Mouse (Mus musculus) liver, embryonic 14.5 days (tissue): ENCODE measurements at regions not wholly inside any gene's neighbourhood (a gene's known extent, or its start where the extent isn't known, plus 50 kb on each side); places are given as distances from the start of the nearest gene placed in this dataset.

Source experiments
- ATAC-seq: fragments of 200-750 bp; cut with Nextera tagmentation; 2 replicates; pipeline ENCODE4 v1.8.0; 2017; ENCODE audit warnings: moderate number of reproducible peaks, mild to moderate bottlenecking, moderate library complexity; ENCODE audit not compliant: insufficient read depth
- DNase-seq, 3 experiments: peaks; one replicate each; pipeline ENCODE4 v3.0.0-alpha.2; 2012 to 2013; ENCODE audit warnings: low read depth in 3 of 3, low spot score in 3 of 3
- H3K27ac ChIP-seq: fragments of 300-500 bp; sonication (generic); 2 replicates; pipeline ENCODE4 v1.5.1; 2014; ENCODE audit warnings: moderate library complexity, mild to moderate bottlenecking, control low read depth, inconsistent platforms
- H3K27me3 ChIP-seq: fragments of 300-500 bp; sonication (generic); 2 replicates; pipeline ENCODE4 v1.6.1; 2014; ENCODE audit warnings: mild to moderate bottlenecking, low read length, moderate library complexity; ENCODE audit not compliant: control insufficient read depth, insufficient read depth
- H3K36me3 ChIP-seq: fragments of 300-500 bp; sonication (generic); replicated peaks from 2 replicates; pipeline ENCODE4 v1.6.1; 2014; ENCODE audit warnings: low read depth; ENCODE audit not compliant: control insufficient read depth, insufficient read depth
- H3K4me1 ChIP-seq, 2 experiments: fragments of 200-500 bp in 1 of 2; fragments of 300-500 bp in 1 of 2; sonication (generic) in 1 of 2; replicated peaks; 2 replicates each; pipeline ENCODE4 v1.6.1; 2012 to 2014; ENCODE audit warnings: antibody characterized with exemption in 1 of 2, inconsistent platforms in 1 of 2, low read length in 1 of 2; ENCODE audit not compliant: control insufficient read depth in 2 of 2, insufficient read depth in 2 of 2
- H3K4me2 ChIP-seq: fragments of 300-500 bp; sonication (generic); 2 replicates; pipeline ENCODE4 v1.6.1; 2014; ENCODE audit warnings: low read depth, mild to moderate bottlenecking, control low read depth, moderate library complexity
- H3K4me3 ChIP-seq, 2 experiments: fragments of 200-500 bp in 1 of 2; fragments of 300-500 bp in 1 of 2; sonication (generic) in 1 of 2; 2 replicates each; pipeline ENCODE4 v1.5.1; 2012 to 2014; ENCODE audit warnings: low read depth in 2 of 2, low read length in 2 of 2, mild to moderate bottlenecking in 2 of 2, control low read depth in 1 of 2, inconsistent platforms in 1 of 2, moderate library complexity in 1 of 2; ENCODE audit not compliant: insufficient read depth in 1 of 2
- H3K9ac ChIP-seq: fragments of 300-500 bp; sonication (generic); replicated peaks from 2 replicates; pipeline ENCODE4 v1.6.1; 2014; ENCODE audit warnings: mild to moderate bottlenecking, control low read depth, moderate library complexity
- H3K9me3 ChIP-seq: fragments of 300-500 bp; sonication (generic); 2 replicates; pipeline ENCODE4 v1.6.1; 2016; ENCODE audit warnings: low read length, mixed read lengths; ENCODE audit not compliant: control insufficient read depth
- CTCF ChIP-seq: IDR thresholded peaks from 2 replicates; pipeline ENCODE4 v1.5.1; 2016; ENCODE audit warnings: antibody characterized with exemption, low read depth, control low read depth
- EP300 ChIP-seq: IDR thresholded peaks from 2 replicates; pipeline ENCODE4 v1.6.1; 2016; ENCODE audit warnings: antibody characterized with exemption, low read depth
- WGBS: fragments of 180-500 bp; shearing (Covaris S2); extraction: QIAGEN DNeasy Blood & Tissue Kit; methylation state at CpG from one replicate; pipeline ENCODE4 v1.1.7; 2014; ENCODE audit not compliant: insufficient replicate concordance; 5-methylcytosine and 5-hydroxymethylcytosine counted together

DNA sequence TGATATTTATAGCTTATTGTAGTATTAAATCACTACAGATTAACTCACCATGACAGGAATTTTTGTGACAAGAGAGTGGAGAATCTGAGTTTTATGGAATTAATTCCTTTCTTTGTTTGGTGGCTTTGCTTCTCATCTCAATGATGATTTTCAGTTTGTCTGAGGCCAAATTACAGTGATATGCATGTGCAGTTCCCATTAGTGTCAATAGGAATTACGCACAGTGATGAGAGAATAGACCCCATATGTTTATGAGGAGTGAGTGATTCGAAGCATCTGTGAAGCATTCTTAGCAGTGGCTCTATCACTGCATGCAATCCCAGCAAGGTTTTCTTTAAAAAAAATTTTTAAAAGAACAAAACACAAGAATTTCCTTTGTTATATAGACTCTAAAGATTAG lies 225.0 kb upstream of the Dph6 start:
- H3K27me3 ChIP-seq, result no peaks in the 10 kb centered on the region
- H3K9ac ChIP-seq, result no peak overlapping the region
- no peak overlapping the region for H3K4me2 ChIP-seq
- no peak overlapping the region for H3K27ac ChIP-seq
- 58% methylated on average over 2 of the region's 2 CpGs for WGBS
- no peak overlapping the region for H3K4me3 ChIP-seq
- ATAC-seq (no peak), DNase-seq (no peak)
- H3K36me3 ChIP-seq, result no peaks in the 10 kb centered on the region
- TF ChIP-seq CTCF, result no peak
- no peak for TF ChIP-seq EP300
- no peaks in the 10 kb centered on the region for H3K4me1 ChIP-seq
- no peaks in the 10 kb centered on the region for H3K9me3 ChIP-seq

DNA sequence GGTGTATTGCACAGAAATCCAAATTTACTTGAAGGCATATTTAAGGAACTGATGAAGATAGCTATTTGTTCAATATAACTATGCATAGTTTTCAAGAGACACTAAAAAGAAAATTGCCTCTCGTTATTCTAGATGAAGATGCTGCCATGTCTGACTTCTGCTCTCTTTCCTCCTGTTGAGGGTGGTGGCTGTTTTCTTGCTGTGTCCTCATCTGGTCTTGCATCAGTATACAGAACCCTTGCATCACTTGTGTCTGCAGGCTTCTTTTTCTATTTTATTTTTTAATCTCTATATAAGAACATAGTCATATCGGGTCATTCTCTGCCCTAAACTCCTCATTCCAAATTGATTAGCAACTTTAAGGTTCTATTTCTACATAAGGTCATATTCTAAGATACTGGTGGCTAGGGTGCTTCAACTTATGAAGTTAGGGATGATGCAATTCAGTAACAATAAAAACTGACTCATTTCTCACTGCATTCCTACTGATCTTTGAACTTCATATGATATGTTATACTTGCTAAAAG lies 231.0 kb upstream of the Dph6 start:
- Histone ChIP-seq H3K27me3 (no peaks in the 10 kb centered on the region), H3K27ac (no peak overlapping the region), H3K4me2 (no peak overlapping the region), H3K4me3 (no peak overlapping the region), H3K9me3 (no peaks in the 10 kb centered on the region), H3K4me1 (no peaks in the 10 kb centered on the region), H3K9ac (no peak overlapping the region), H3K36me3 (no peaks in the 10 kb centered on the region)
- ATAC-seq (no peak), DNase-seq (no peak)
- TF ChIP-seq CTCF (no peak), EP300 (no peak)
- 48% methylated on average over 2 of the region's 2 CpGs for WGBS

DNA sequence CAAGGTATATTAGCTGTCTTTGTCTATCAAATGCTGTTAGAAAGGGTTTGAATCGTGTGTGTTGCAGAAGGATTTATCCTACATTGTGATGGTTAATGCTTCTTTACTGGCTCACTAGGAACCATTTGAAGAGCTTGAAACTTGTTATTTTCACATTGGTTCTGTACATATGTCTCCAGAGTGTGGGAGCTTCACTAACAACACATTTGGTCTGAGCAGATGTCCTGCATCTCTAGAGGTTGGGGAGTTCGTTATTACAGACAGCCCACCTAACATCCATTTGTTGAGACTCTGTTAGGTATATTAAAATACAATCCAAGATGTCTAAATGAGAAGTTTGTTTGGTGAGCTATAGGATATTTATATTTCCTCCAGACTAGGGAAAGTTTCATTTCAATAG lies 244.0 kb upstream of the Dph6 start:
- ATAC-seq, result no peak
- no peak for TF ChIP-seq CTCF
- H3K4me2 ChIP-seq, result no peak overlapping the region
- H3K27ac ChIP-seq, result no peak overlapping the region
- no peaks in the 10 kb centered on the region for H3K27me3 ChIP-seq
- H3K4me1 ChIP-seq, result no peaks in the 10 kb centered on the region
- DNase-seq, result no peak
- no peak overlapping the region for H3K4me3 ChIP-seq
- no peaks in the 10 kb centered on the region for H3K36me3 ChIP-seq
- no peak overlapping the region for H3K9ac ChIP-seq
- 65% methylated on average over 2 of the region's 2 CpGs for WGBS
- no peaks in the 10 kb centered on the region for H3K9me3 ChIP-seq

DNA sequence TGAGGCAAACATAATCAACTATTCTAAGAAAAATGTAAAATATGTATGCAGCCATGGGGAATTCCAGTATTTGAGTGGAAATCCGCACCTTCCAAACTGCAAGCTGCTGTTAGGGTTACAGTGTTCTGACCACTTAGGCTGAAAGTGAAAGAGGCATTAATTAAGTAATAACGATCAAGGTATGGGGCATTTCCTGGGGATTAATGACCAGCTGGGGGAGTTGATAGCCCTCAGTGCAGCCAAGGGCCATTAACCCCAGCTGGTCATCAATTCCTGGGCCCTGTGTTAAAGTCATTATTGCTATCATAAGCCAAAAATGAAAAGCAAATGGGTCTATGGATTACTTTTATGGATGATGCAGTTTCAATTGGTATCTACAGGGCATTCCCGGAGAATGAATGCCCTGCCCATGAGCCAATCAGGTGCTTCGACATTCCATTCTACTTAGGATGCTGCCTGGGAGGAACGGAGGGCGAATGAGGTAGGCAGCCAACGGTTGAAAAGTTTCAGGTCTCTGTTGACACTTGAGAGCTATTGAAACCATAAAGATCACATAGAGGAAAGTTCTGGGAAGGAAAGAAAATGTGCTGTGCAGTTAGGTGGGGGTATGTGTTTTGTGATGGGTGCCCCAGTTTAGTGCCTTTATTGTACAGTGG lies 257.2 kb upstream of the Dph6 start:
- Histone ChIP-seq H3K4me1 (no peaks in the 10 kb centered on the region), H3K9ac (no peak overlapping the region), H3K27ac (no peak overlapping the region), H3K36me3 (no peaks in the 10 kb centered on the region), H3K27me3 (no peaks in the 10 kb centered on the region), H3K9me3 (no peaks in the 10 kb centered on the region), H3K4me3 (no peak overlapping the region), H3K4me2 (no peak overlapping the region)
- TF ChIP-seq EP300 (no peak), CTCF (no peak)
- DNase-seq, result no peak
- ATAC-seq, result no peak
- 51% methylated on average over 7 of the region's 7 CpGs for whole genome bisulfite sequencing

DNA sequence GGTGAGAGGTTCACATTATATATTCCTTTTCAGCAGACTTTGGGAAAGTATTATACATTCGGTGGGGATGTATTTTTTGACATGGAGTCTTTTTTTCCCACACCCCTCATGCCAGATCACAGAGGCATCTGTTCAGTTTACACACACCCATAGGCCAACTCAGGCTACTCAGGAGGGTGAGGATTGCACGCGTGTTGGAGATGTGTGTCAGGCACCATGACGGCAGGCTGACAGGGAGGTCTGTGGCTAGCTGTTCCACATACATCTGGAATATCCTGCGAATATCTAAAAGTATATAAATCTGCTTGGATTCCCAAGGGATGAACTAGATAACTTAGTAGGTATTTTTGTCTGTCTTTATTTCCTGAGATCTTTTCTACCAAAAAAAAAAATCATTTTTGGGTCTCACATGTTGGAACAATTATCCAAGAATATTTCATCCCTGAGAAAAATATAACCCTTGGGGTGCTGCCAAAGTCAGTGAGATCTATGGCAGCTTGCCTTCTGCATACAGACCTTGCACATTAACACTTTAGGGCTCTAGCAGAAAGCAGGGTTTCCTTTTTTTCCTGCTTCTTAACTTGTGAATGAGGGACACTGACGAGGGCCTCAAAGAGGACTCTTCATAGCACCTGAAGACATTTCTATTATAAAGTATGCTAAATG lies 260.4 kb upstream of the Dph6 start:
- no peak for DNase-seq
- H3K9ac ChIP-seq, result no peak overlapping the region
- no peaks in the 10 kb centered on the region for H3K9me3 ChIP-seq
- TF ChIP-seq EP300 (no peak), CTCF (no peak)
- H3K4me1 ChIP-seq, result no peaks in the 10 kb centered on the region
- no peak for ATAC-seq
- no peak overlapping the region for H3K27ac ChIP-seq
- H3K4me3 ChIP-seq, result no peak overlapping the region
- H3K36me3 ChIP-seq, result no peaks in the 10 kb centered on the region
- H3K27me3 ChIP-seq, result no peaks in the 10 kb centered on the region
- no peak overlapping the region for H3K4me2 ChIP-seq
- 66% methylated on average over 6 of the region's 6 CpGs for WGBS
